Mouse (Mus musculus): ENCODE results near the gene Ormdl2. TPM values are rescaled to one million over a fixed set of nuclear protein-coding genes. Genes with fewer than 3 reads are reported as not detected.
A peak's percentile ranks its signal among the peaks of the same experiment; 100 is the strongest.

The Ormdl2 gene
- polyA plus RNA-seq (2014; fragmentation: Nextera tagmentation; extraction: Ambion mirVana): 51.8 and 54.5 TPM in 2 replicates

GRCm38 (mm10) chr10:128821358-128822056 is at the start of gene Ormdl2:
Gene Ormdl2, minus strand, starts transcription at chr10:128821645.
- WGBS: under 1% methylated on average over 46 of the region's 46 CpGs
- H3K9me3 ChIP-seq (ENCODE audit: control insufficient read depth, low read length): no peaks in the 10 kb centered on the region
- peaks cover 10% of the 10 kb centered on the region; the same call in 1 of the 2 replicates for H3K36me3 ChIP-seq (ENCODE audit: control insufficient read depth, insufficient read depth, low read length)
- DNase-seq (ENCODE audit: low spot score): peak; percentile 99
- ATAC-seq (ENCODE audit: insufficient number of reproducible peaks, low FRiP score, low TSS enrichment, low read depth): peak; percentile 100
- H3K4me3 ChIP-seq (ENCODE audit: low read depth, low read length): peak within 1 kb of the TSS; percentile 91
- H3K27ac ChIP-seq (replicated peaks; ENCODE audit: low read depth, low read length): no peak within 1 kb of the TSS; the same call in 1 of the 2 replicates
- H3K9ac ChIP-seq (ENCODE audit: low read length): peak within 1 kb of the TSS; percentile 78
- peak within 1 kb of the TSS; percentile 75 for H3K4me2 ChIP-seq (ENCODE audit: low read depth, severe bottlenecking)
- no peaks in the 10 kb centered on the region for H3K27me3 ChIP-seq (ENCODE audit: control insufficient read depth, insufficient read depth, low read length)
- 0 out of 2 replicates have a peak, but pooled peaks cover 3% of the 10 kb centered on the region for H3K4me1 ChIP-seq (ENCODE audit: control insufficient read depth, insufficient read depth, low read length)

- H3K27me3 ChIP-seq (ENCODE audit: control insufficient read depth, insufficient read depth, low read length): no peaks in the 10 kb centered on the region
- H3K4me1 ChIP-seq (ENCODE audit: control insufficient read depth, insufficient read depth, low read length): no peaks in the 10 kb centered on the region
- ATAC-seq (ENCODE audit: insufficient number of reproducible peaks, low FRiP score, low TSS enrichment, low read depth) (no peak), DNase-seq (ENCODE audit: low spot score) (no peak)
- 86% methylated on average over 3 of the region's 3 CpGs for WGBS
- no peak overlapping the region for H3K9ac ChIP-seq (ENCODE audit: low read length)
- no peak overlapping the region for H3K4me2 ChIP-seq (ENCODE audit: low read depth, severe bottlenecking)
- no peak overlapping the region for H3K4me3 ChIP-seq (ENCODE audit: low read depth, low read length)
- no peak overlapping the region for H3K27ac ChIP-seq (replicated peaks; ENCODE audit: low read depth, low read length)
- no peaks in the 10 kb centered on the region for H3K9me3 ChIP-seq (ENCODE audit: control insufficient read depth, low read length)
- H3K36me3 ChIP-seq (ENCODE audit: control insufficient read depth, insufficient read depth, low read length): peaks cover 5% of the 10 kb centered on the region; the same call in 1 of the 2 replicates
These were observed 48.9 kb upstream of the Ormdl2 start for GRCm38 (mm10) chr10:128870341-128870740.

GRCm38 (mm10) chr10:128866518-128866917 is 45.1 kb upstream of the Ormdl2 start:
- Histone ChIP-seq H3K9ac (ENCODE audit: low read length) (no peak overlapping the region), H3K4me3 (ENCODE audit: low read depth, low read length) (no peak overlapping the region), H3K27ac (replicated peaks; ENCODE audit: low read depth, low read length) (no peak overlapping the region), H3K36me3 (ENCODE audit: control insufficient read depth, insufficient read depth, low read length) (peaks cover 3% of the 10 kb centered on the region; the same call in 1 of the 2 replicates), H3K27me3 (ENCODE audit: control insufficient read depth, insufficient read depth, low read length) (no peaks in the 10 kb centered on the region), H3K4me2 (ENCODE audit: low read depth, severe bottlenecking) (no peak overlapping the region), H3K9me3 (ENCODE audit: control insufficient read depth, low read length) (no peaks in the 10 kb centered on the region), H3K4me1 (ENCODE audit: control insufficient read depth, insufficient read depth, low read length) (no peaks in the 10 kb centered on the region)
- no peak for DNase-seq (ENCODE audit: low spot score)
- no peak for ATAC-seq (ENCODE audit: insufficient number of reproducible peaks, low FRiP score, low TSS enrichment, low read depth)
- WGBS: 81% methylated on average over 1 of the region's 1 CpGs

- no peak for ATAC-seq (ENCODE audit: insufficient number of reproducible peaks, low FRiP score, low TSS enrichment, low read depth)
- H3K9ac ChIP-seq (ENCODE audit: low read length): no peak overlapping the region
- H3K27me3 ChIP-seq (ENCODE audit: control insufficient read depth, insufficient read depth, low read length): no peaks in the 10 kb centered on the region
- no peak overlapping the region for H3K4me3 ChIP-seq (ENCODE audit: low read depth, low read length)
- 87% methylated on average over 3 of the region's 3 CpGs for WGBS
- H3K27ac ChIP-seq (replicated peaks; ENCODE audit: low read depth, low read length): no peak overlapping the region
- H3K4me2 ChIP-seq (ENCODE audit: low read depth, severe bottlenecking): no peak overlapping the region
- no peaks in the 10 kb centered on the region for H3K9me3 ChIP-seq (ENCODE audit: control insufficient read depth, low read length)
- no peak for DNase-seq (ENCODE audit: low spot score)
- H3K36me3 ChIP-seq (ENCODE audit: control insufficient read depth, insufficient read depth, low read length): peaks cover 3% of the 10 kb centered on the region; the same call in 1 of the 2 replicates
- no peaks in the 10 kb centered on the region for H3K4me1 ChIP-seq (ENCODE audit: control insufficient read depth, insufficient read depth, low read length)
These were observed 44.6 kb upstream of the Ormdl2 start for GRCm38 (mm10) chr10:128866042-128866441.

GRCm38 (mm10) chr10:128861176-128861575 is 39.7 kb upstream of the Ormdl2 start:
- Histone ChIP-seq H3K36me3 (ENCODE audit: control insufficient read depth, insufficient read depth, low read length) (peaks cover 2% of the 10 kb centered on the region; the same call in 1 of the 2 replicates), H3K9me3 (ENCODE audit: control insufficient read depth, low read length) (no peaks in the 10 kb centered on the region), H3K9ac (ENCODE audit: low read length) (no peak overlapping the region), H3K4me2 (ENCODE audit: low read depth, severe bottlenecking) (no peak overlapping the region), H3K27me3 (ENCODE audit: control insufficient read depth, insufficient read depth, low read length) (no peaks in the 10 kb centered on the region), H3K4me3 (ENCODE audit: low read depth, low read length) (no peak overlapping the region), H3K4me1 (ENCODE audit: control insufficient read depth, insufficient read depth, low read length) (no peaks in the 10 kb centered on the region), H3K27ac (replicated peaks; ENCODE audit: low read depth, low read length) (no peak overlapping the region)
- DNase-seq (ENCODE audit: low spot score) (no peak), ATAC-seq (ENCODE audit: insufficient number of reproducible peaks, low FRiP score, low TSS enrichment, low read depth) (no peak)

GRCm38 (mm10) chr10:128850339-128850738 is 28.9 kb upstream of the Ormdl2 start:
- no peak overlapping the region for H3K9ac ChIP-seq (ENCODE audit: low read length)
- no peaks in the 10 kb centered on the region for H3K27me3 ChIP-seq (ENCODE audit: control insufficient read depth, insufficient read depth, low read length)
- 76% methylated on average over 3 of the region's 3 CpGs for WGBS
- no peak overlapping the region for H3K27ac ChIP-seq (replicated peaks; ENCODE audit: low read depth, low read length)
- no peaks in the 10 kb centered on the region for H3K4me1 ChIP-seq (ENCODE audit: control insufficient read depth, insufficient read depth, low read length)
- no peak for DNase-seq (ENCODE audit: low spot score)
- H3K4me3 ChIP-seq (ENCODE audit: low read depth, low read length): no peak overlapping the region
- ATAC-seq (ENCODE audit: insufficient number of reproducible peaks, low FRiP score, low TSS enrichment, low read depth): no peak
- no peak overlapping the region for H3K4me2 ChIP-seq (ENCODE audit: low read depth, severe bottlenecking)
- H3K9me3 ChIP-seq (ENCODE audit: control insufficient read depth, low read length): no peaks in the 10 kb centered on the region
- peaks cover 15% of the 10 kb centered on the region; the same call in 1 of the 2 replicates for H3K36me3 ChIP-seq (ENCODE audit: control insufficient read depth, insufficient read depth, low read length)

- no peak for ATAC-seq (ENCODE audit: insufficient number of reproducible peaks, low FRiP score, low TSS enrichment, low read depth)
- Histone ChIP-seq H3K4me2 (ENCODE audit: low read depth, severe bottlenecking) (no peak overlapping the region), H3K9me3 (ENCODE audit: control insufficient read depth, low read length) (no peaks in the 10 kb centered on the region), H3K4me1 (ENCODE audit: control insufficient read depth, insufficient read depth, low read length) (0 out of 2 replicates have a peak, but pooled peaks cover 5% of the 10 kb centered on the region), H3K9ac (ENCODE audit: low read length) (no peak overlapping the region), H3K27ac (replicated peaks; ENCODE audit: low read depth, low read length) (no peak overlapping the region), H3K27me3 (ENCODE audit: control insufficient read depth, insufficient read depth, low read length) (no peaks in the 10 kb centered on the region), H3K36me3 (ENCODE audit: control insufficient read depth, insufficient read depth, low read length) (peaks cover 12% of the 10 kb centered on the region; the same call in 1 of the 2 replicates), H3K4me3 (ENCODE audit: low read depth, low read length) (no peak overlapping the region)
- DNase-seq (ENCODE audit: low spot score): no peak
- 62% methylated on average over 2 of the region's 2 CpGs for WGBS
These were observed 27.0 kb upstream of the Ormdl2 start for GRCm38 (mm10) chr10:128848426-128848825.

- Histone ChIP-seq H3K4me1 (ENCODE audit: control insufficient read depth, insufficient read depth, low read length) (0 out of 2 replicates have a peak, but pooled peaks cover 5% of the 10 kb centered on the region), H3K36me3 (ENCODE audit: control insufficient read depth, insufficient read depth, low read length) (peaks cover 9% of the 10 kb centered on the region; the same call in 1 of the 2 replicates), H3K9me3 (ENCODE audit: control insufficient read depth, low read length) (no peaks in the 10 kb centered on the region), H3K27ac (replicated peaks; ENCODE audit: low read depth, low read length) (no peak overlapping the region), H3K4me3 (ENCODE audit: low read depth, low read length) (no peak overlapping the region), H3K4me2 (ENCODE audit: low read depth, severe bottlenecking) (no peak overlapping the region), H3K27me3 (ENCODE audit: control insufficient read depth, insufficient read depth, low read length) (no peaks in the 10 kb centered on the region), H3K9ac (ENCODE audit: low read length) (no peak overlapping the region)
- 95% methylated on average over 4 of the region's 4 CpGs for WGBS
- DNase-seq (ENCODE audit: low spot score) (no peak), ATAC-seq (ENCODE audit: insufficient number of reproducible peaks, low FRiP score, low TSS enrichment, low read depth) (no peak)
These were observed 25.2 kb upstream of the Ormdl2 start for GRCm38 (mm10) chr10:128846664-128847063.

Data from limb, embryonic 11.5 days (tissue).